Mouse (Mus musculus) erythroblast, embryonic 14.5 days (primary cell): ENCODE measurements around the gene 6330409D20Rik.

Source experiments
- GATA1 ChIP-seq: IDR thresholded peaks from 2 replicates; pipeline ENCODE4 v1.6.1; 2012; ENCODE audit warnings: low read length, inconsistent platforms, mixed read lengths
- TAL1 ChIP-seq: IDR thresholded peaks from 3 replicates; pipeline ENCODE4 v1.6.1; 2012; ENCODE audit warnings: low read length, inconsistent platforms, mixed read lengths

DNA sequence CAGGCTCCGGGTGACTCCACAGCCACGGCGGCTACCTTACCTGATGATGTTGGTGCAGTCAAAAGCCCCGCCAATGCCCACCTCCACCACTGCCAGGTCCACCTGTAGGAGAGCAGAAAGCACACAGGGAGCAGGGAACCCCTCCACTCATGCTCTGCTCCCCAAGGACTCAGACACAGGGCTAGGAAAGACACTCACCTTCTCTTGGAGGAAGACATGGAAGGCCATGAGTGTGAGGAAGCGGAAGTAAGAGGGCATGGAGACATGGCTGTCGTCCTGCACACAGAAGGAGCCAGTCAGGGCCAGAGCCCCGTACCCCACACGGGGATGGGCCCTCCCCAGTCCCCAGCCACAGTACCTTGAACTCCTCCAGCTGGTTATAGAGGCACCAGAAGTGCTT lies 53.3 kb downstream of the 6330409D20Rik start:
- TF ChIP-seq GATA1: no peak
- TF ChIP-seq TAL1: no peak
